Mouse (Mus musculus) liver, embryonic 14.5 days (tissue): ENCODE data around the gene Rassf5. TPM values are rescaled to one million over a fixed set of nuclear protein-coding genes. Genes with fewer than 3 reads are reported as not detected.

ENCODE experiments used
- ATAC-seq: fragments of 200-750 bp; cut with Nextera tagmentation; 2 replicates; pipeline ENCODE4 v1.8.0; 2017; ENCODE audit warnings: moderate number of reproducible peaks, mild to moderate bottlenecking, moderate library complexity; ENCODE audit not compliant: insufficient read depth
- DNase-seq, 3 experiments: peaks; one replicate each; pipeline ENCODE4 v3.0.0-alpha.2; 2012 to 2013; ENCODE audit warnings: low read depth in 3 of 3, low spot score in 3 of 3
- H3K27ac ChIP-seq: fragments of 300-500 bp; sonication (generic); 2 replicates; pipeline ENCODE4 v1.5.1; 2014; ENCODE audit warnings: moderate library complexity, mild to moderate bottlenecking, control low read depth, inconsistent platforms
- H3K27me3 ChIP-seq: fragments of 300-500 bp; sonication (generic); 2 replicates; pipeline ENCODE4 v1.6.1; 2014; ENCODE audit warnings: mild to moderate bottlenecking, low read length, moderate library complexity; ENCODE audit not compliant: control insufficient read depth, insufficient read depth
- H3K36me3 ChIP-seq: fragments of 300-500 bp; sonication (generic); replicated peaks from 2 replicates; pipeline ENCODE4 v1.6.1; 2014; ENCODE audit warnings: low read depth; ENCODE audit not compliant: control insufficient read depth, insufficient read depth
- H3K4me1 ChIP-seq, 2 experiments: fragments of 200-500 bp in 1 of 2; fragments of 300-500 bp in 1 of 2; sonication (generic) in 1 of 2; replicated peaks; 2 replicates each; pipeline ENCODE4 v1.6.1; 2012 to 2014; ENCODE audit warnings: antibody characterized with exemption in 1 of 2, inconsistent platforms in 1 of 2, low read length in 1 of 2; ENCODE audit not compliant: control insufficient read depth in 2 of 2, insufficient read depth in 2 of 2
- H3K4me2 ChIP-seq: fragments of 300-500 bp; sonication (generic); 2 replicates; pipeline ENCODE4 v1.6.1; 2014; ENCODE audit warnings: low read depth, mild to moderate bottlenecking, control low read depth, moderate library complexity
- H3K4me3 ChIP-seq, 2 experiments: fragments of 200-500 bp in 1 of 2; fragments of 300-500 bp in 1 of 2; sonication (generic) in 1 of 2; 2 replicates each; pipeline ENCODE4 v1.5.1; 2012 to 2014; ENCODE audit warnings: low read depth in 2 of 2, low read length in 2 of 2, mild to moderate bottlenecking in 2 of 2, control low read depth in 1 of 2, inconsistent platforms in 1 of 2, moderate library complexity in 1 of 2; ENCODE audit not compliant: insufficient read depth in 1 of 2
- H3K9ac ChIP-seq: fragments of 300-500 bp; sonication (generic); replicated peaks from 2 replicates; pipeline ENCODE4 v1.6.1; 2014; ENCODE audit warnings: mild to moderate bottlenecking, control low read depth, moderate library complexity
- H3K9me3 ChIP-seq: fragments of 300-500 bp; sonication (generic); 2 replicates; pipeline ENCODE4 v1.6.1; 2016; ENCODE audit warnings: low read length, mixed read lengths; ENCODE audit not compliant: control insufficient read depth
- CTCF ChIP-seq: IDR thresholded peaks from 2 replicates; pipeline ENCODE4 v1.5.1; 2016; ENCODE audit warnings: antibody characterized with exemption, low read depth, control low read depth
- EP300 ChIP-seq: IDR thresholded peaks from 2 replicates; pipeline ENCODE4 v1.6.1; 2016; ENCODE audit warnings: antibody characterized with exemption, low read depth
- WGBS: fragments of 180-500 bp; shearing (Covaris S2); extraction: QIAGEN DNeasy Blood & Tissue Kit; methylation state at CpG from one replicate; pipeline ENCODE4 v1.1.7; 2014; ENCODE audit not compliant: insufficient replicate concordance; 5-methylcytosine and 5-hydroxymethylcytosine counted together
- polyA plus RNA-seq, 2 experiments: library from polyadenylated mRNA; depleted of rRNA in 1 of 2; stranded (reverse) in 1 of 2; unstranded in 1 of 2; fragments of >200 nt; fragmentation: Nextera tagmentation in 1 of 2; extraction: Ambion mirVana in 1 of 2; gene quantifications; 2 replicates each; pipeline versions ENCODE4 v1.2.1 to v1.2.3; 2012 to 2014

Rassf5 gene
- polyA plus RNA-seq, 2 experiments, result 2.1 to 3.6 TPM

DNA sequence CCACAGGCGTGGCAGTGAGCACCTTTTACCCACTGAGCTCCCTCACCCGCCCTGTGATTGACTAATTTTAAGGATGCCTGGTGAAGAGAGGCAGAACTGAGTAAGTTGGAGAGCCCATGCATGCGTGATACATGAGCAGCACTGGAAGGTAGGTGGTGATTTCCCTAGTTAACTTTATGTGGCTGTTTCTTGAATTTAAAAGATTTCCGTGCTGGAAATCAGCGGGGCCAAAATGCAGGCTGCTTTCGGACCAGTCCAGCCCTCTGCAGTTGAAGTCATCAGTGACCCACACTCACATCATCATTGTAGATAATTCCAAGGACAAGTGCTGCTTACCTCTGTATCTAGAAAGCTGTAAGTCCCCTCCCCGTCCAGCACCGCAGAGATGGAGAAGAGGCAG lies 69.2 kb downstream of the Rassf5 start:
- H3K27me3 ChIP-seq, result no peaks in the 10 kb centered on the region
- H3K4me1 ChIP-seq, result no peaks in the 10 kb centered on the region
- ATAC-seq (no peak), DNase-seq (no peak)
- H3K9me3 ChIP-seq, result no peaks in the 10 kb centered on the region
- H3K4me3 ChIP-seq, result no peak overlapping the region
- 85% methylated on average over 8 of the region's 8 CpGs for WGBS
- no peak overlapping the region for H3K4me2 ChIP-seq
- no peak for TF ChIP-seq CTCF
- no peak for TF ChIP-seq EP300
- H3K9ac ChIP-seq, result no peak overlapping the region
- no peak overlapping the region for H3K27ac ChIP-seq
- peaks cover 40% of the 10 kb centered on the region for H3K36me3 ChIP-seq

DNA sequence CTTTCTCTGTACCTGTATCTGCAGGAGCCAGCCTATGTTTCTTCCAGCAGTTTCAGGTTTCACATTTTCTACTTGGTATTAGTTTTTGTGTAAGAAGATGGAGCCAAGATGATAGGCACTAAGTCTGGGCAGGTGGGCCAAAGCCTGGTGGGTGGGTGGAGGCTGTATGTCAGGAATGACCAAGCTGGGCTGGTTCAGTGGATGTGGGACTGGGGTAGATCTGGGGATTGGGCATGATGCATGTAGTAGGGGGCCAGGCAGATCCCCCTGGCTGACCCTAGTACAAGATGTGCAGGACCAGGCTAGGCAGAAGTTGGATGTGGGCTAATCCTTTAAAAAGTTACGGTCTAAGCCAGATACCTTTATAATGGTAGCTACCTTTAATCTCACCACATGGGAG lies 69.9 kb downstream of the Rassf5 start:
- 83% methylated on average over 1 of the region's 1 CpGs for WGBS
- Histone ChIP-seq H3K36me3 (peaks cover 40% of the 10 kb centered on the region), H3K9ac (no peak overlapping the region)

DNA sequence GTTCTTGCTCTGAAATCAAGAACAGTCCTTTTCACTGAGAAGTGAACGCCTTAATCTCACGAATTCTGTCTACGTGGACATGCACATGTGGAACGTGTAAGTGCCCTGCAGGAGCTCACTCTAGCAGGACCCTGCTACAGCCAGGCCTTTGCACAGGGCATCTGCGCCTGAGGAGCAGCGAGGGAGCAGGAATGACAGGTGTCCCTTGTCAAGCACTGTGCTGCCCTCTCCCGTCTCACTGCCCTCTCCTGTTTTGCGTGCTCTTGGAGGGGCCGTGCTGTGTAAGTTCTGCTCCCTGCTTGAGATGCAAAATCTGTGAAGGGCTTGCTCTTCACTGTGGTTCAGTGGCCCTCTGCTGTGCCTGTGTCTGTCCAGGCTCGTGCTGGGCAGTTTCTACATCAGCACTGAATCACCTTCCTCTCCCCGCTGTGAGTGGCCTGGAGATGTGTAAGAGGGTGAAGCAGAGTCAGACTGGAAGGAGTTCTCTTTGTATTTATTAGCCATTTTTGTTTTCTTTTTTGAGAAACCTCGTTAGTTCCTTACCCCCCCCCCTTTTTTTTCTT lies 70.7 kb downstream of the Rassf5 start:
- peaks cover 44% of the 10 kb centered on the region for H3K36me3 ChIP-seq
- DNase-seq (no peak), ATAC-seq (no peak)
- TF ChIP-seq CTCF (no peak), EP300 (no peak)
- no peak overlapping the region for H3K27ac ChIP-seq
- WGBS, result 76% methylated on average over 12 of the region's 12 CpGs
- H3K4me1 ChIP-seq, result no peaks in the 10 kb centered on the region
- no peak overlapping the region for H3K9ac ChIP-seq
- H3K4me3 ChIP-seq, result no peak overlapping the region
- H3K27me3 ChIP-seq, result no peaks in the 10 kb centered on the region
- no peak overlapping the region for H3K4me2 ChIP-seq
- H3K9me3 ChIP-seq, result no peaks in the 10 kb centered on the region

More for the DNA sequence above, 69.9 kb downstream of the Rassf5 start:
- Histone ChIP-seq H3K4me1 (no peaks in the 10 kb centered on the region), H3K27me3 (no peaks in the 10 kb centered on the region), H3K9me3 (no peaks in the 10 kb centered on the region), H3K4me2 (no peak overlapping the region), H3K4me3 (no peak overlapping the region), H3K27ac (no peak overlapping the region)
- DNase-seq (no peak), ATAC-seq (no peak)
- TF ChIP-seq EP300 (no peak), CTCF (no peak)

DNA sequence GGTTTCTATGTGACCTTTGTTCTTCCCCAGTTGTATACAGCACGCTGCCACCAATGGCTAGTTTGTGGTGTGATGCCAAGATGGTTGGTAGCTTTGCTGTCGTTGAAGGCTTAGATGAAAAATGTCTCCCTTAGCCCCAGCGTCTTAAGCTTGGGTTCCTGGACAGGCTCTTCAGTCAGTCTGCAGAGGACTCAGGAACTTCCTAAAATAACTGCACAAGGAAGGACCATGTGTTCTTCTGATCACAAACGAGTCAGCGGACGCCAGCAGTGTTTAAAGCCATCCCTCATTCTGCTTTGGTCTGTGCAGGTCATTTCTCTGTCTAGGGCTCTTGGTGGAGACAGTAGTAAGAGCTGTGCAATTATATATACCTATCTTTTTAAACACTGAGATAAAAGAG lies 71.2 kb downstream of the Rassf5 start:
- peaks cover 44% of the 10 kb centered on the region for H3K36me3 ChIP-seq
- H3K9ac ChIP-seq, result no peak overlapping the region
- no peak overlapping the region for H3K27ac ChIP-seq
- H3K27me3 ChIP-seq, result no peaks in the 10 kb centered on the region
- TF ChIP-seq CTCF, result no peak
- no peak for TF ChIP-seq EP300
- DNase-seq, result no peak
- no peaks in the 10 kb centered on the region for H3K4me1 ChIP-seq
- H3K4me3 ChIP-seq, result no peak overlapping the region
- no peak for ATAC-seq
- WGBS, result 50% methylated on average over 6 of the region's 6 CpGs
- H3K9me3 ChIP-seq, result no peaks in the 10 kb centered on the region
- no peak overlapping the region for H3K4me2 ChIP-seq

DNA sequence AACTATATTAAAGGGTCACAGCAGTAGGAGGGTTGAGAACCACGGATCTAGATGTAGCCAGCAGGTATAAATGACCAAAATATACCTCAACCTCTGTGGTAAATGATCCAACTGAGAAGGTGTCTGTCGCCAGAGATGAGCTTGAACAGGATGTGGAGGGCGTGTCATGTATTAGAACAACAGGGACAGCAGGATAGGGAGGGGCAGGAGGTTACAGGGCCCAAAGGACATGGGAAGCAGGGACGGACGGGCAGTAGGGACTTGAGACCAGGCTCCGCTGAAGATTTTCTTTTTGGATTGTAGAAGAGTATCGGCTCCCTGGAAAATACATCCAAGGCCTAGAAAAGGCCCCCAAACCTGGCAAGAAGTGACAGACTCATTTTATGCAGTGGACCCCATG lies 72.1 kb downstream of the Rassf5 start:
- 65% methylated on average over 7 of the region's 7 CpGs for whole genome bisulfite sequencing
- no peak overlapping the region for H3K27ac ChIP-seq
- peaks cover 50% of the 10 kb centered on the region for H3K36me3 ChIP-seq
- ATAC-seq, result no peak
- H3K4me2 ChIP-seq, result no peak overlapping the region
- no peak overlapping the region for H3K4me3 ChIP-seq
- TF ChIP-seq EP300, result no peak
- no peak for TF ChIP-seq CTCF
- H3K4me1 ChIP-seq, result no peaks in the 10 kb centered on the region
- H3K9me3 ChIP-seq, result no peaks in the 10 kb centered on the region
- no peak overlapping the region for H3K9ac ChIP-seq
- no peak for DNase-seq
- H3K27me3 ChIP-seq, result no peaks in the 10 kb centered on the region
